Mouse (Mus musculus) embryonic fibroblast, embryonic 13.5 days (primary cell): Measurements from ENCODE around the gene Prkrip1.

Experiments used
- CTCF ChIP-seq: IDR thresholded peaks from 2 replicates; pipeline ENCODE4 v1.5.1; 2011; ENCODE audit warnings: mild to moderate bottlenecking, control low read depth, low read length, moderate library complexity, borderline replicate concordance; ENCODE audit not compliant: insufficient read depth
- POLR2A ChIP-seq: IDR thresholded peaks from 2 replicates; pipeline ENCODE4 v1.6.1; 2011; ENCODE audit warnings: low read depth, mild to moderate bottlenecking, control low read depth, low read length, moderate library complexity

GRCm38 (mm10) chr5:136183766-136184165, 15.0 kb downstream of the Prkrip1 start:
- TF ChIP-seq CTCF = no peak
- no peak for TF ChIP-seq POLR2A
